Mouse (Mus musculus): Measurements from ENCODE around the gene Top2a. TPM values are rescaled to one million over a fixed set of nuclear protein-coding genes. Genes with fewer than 3 reads are reported as not detected.
A peak's percentile ranks its signal among the peaks of the same experiment; 100 is the strongest.

The Top2a gene
- total and polyA plus RNA-seq, 3 experiments = 385 to 444 (median 400) TPM

- TF ChIP-seq USF2 (conservative IDR thresholded peaks at IDR 0.05; ENCODE audit: low read depth, low read length) (no peak), NRF1 (IDR thresholded peaks at IDR 0.05; ENCODE audit: low read depth, low read length) (peak; percentile 70), ELF1 (IDR thresholded peaks at IDR 0.05; ENCODE audit: low read depth, low read length) (no peak)
- no peaks in the 10 kb centered on the region for H3K36me3 ChIP-seq (replicated peaks in 1 of 2; ENCODE audit: control insufficient read depth in 1 of 2, insufficient read depth in 1 of 2, low read length in 1 of 2)
- in situ Hi-C loops (cut with MboI; ENCODE audit: low pct_ligation_motif_present, low pct_unique_long_range_greater_than_20kb, low sequenced_read_pairs) (no loop called here), dilution Hi-C loops (cut with MboI; ENCODE audit: extremely low pct_ligation_motif_present, extremely low pct_unique_long_range_greater_than_20kb, low sequenced_read_pairs) (no loop called here)
- peaks cover 22% of the 10 kb centered on the region for H3K9me3 ChIP-seq (replicated peaks; ENCODE audit: low read length)
- no peak overlapping the region for H3K4me3 ChIP-seq (replicated peaks in 1 of 3; ENCODE audit: low read depth in 2 of 3, low read length in 2 of 3, poor library complexity in 1 of 3)
- no peak for DNase-seq (ENCODE audit: extremely low read depth)
- no peaks in the 10 kb centered on the region for H3K79me2 ChIP-seq (replicated peaks; ENCODE audit: control insufficient read depth, extremely low read depth, insufficient read depth, poor library complexity, severe bottlenecking)
- H3K4me1 ChIP-seq (ENCODE audit: control insufficient read depth in 1 of 2, insufficient read depth in 2 of 2) = peaks cover 0 to 2% of the 10 kb centered on the region in 2 experiments; a peak in 1 of 4 replicates
- H3K27me3 ChIP-seq (replicated peaks) = peaks cover 54% of the 10 kb centered on the region
- H3K27ac ChIP-seq (ENCODE audit: insufficient read depth, low read depth) = no peak overlapping the region
- H3K4me2 ChIP-seq (ENCODE audit: insufficient read depth, low read depth, poor library complexity, severe bottlenecking) = no peak overlapping the region
- H3K9ac ChIP-seq (ENCODE audit: insufficient read depth, low read depth) = no peak overlapping the region
Observed at GRCm38 (mm10) chr11:99060435-99060834, 36.4 kb upstream of the Top2a start.

- in situ Hi-C loops (cut with MboI; ENCODE audit: low pct_ligation_motif_present, low pct_unique_long_range_greater_than_20kb, low sequenced_read_pairs) = no loop called here
- Histone ChIP-seq H3K36me3 (replicated peaks in 1 of 2; ENCODE audit: control insufficient read depth in 1 of 2, insufficient read depth in 1 of 2, low read length in 1 of 2) (no peaks in the 10 kb centered on the region), H3K4me3 (replicated peaks in 1 of 3; ENCODE audit: low read depth in 2 of 3, low read length in 2 of 3, poor library complexity in 1 of 3) (no peak overlapping the region), H3K27ac (ENCODE audit: insufficient read depth, low read depth) (no peak overlapping the region), H3K4me2 (ENCODE audit: insufficient read depth, low read depth, poor library complexity, severe bottlenecking) (no peak overlapping the region), H3K79me2 (replicated peaks; ENCODE audit: control insufficient read depth, extremely low read depth, insufficient read depth, poor library complexity, severe bottlenecking) (no peaks in the 10 kb centered on the region), H3K9me3 (replicated peaks; ENCODE audit: low read length) (peaks cover 22% of the 10 kb centered on the region), H3K4me1 (ENCODE audit: control insufficient read depth in 1 of 2, insufficient read depth in 2 of 2) (peaks cover 0 to 2% of the 10 kb centered on the region in 2 experiments; a peak in 1 of 4 replicates), H3K9ac (ENCODE audit: insufficient read depth, low read depth) (no peak overlapping the region), H3K27me3 (replicated peaks) (peaks cover 64% of the 10 kb centered on the region)
- no peak for DNase-seq (ENCODE audit: extremely low read depth)
- TF ChIP-seq CHD2 (IDR thresholded peaks at IDR 0.05; ENCODE audit: low read length) (no peak), MAX (IDR thresholded peaks at IDR 0.05; ENCODE audit: low read length) (no peak), ZNF384 (IDR thresholded peaks at IDR 0.05; ENCODE audit: low read depth, low read length) (no peak)
- dilution Hi-C loops (cut with MboI; ENCODE audit: extremely low pct_ligation_motif_present, extremely low pct_unique_long_range_greater_than_20kb, low sequenced_read_pairs) = no loop called here
Observed at GRCm38 (mm10) chr11:99055571-99056452, 31.8 kb upstream of the Top2a start.

GRCm38 (mm10) chr11:99055143-99055542 is 31.2 kb upstream of the Top2a start:
- Histone ChIP-seq H3K79me2 (replicated peaks; ENCODE audit: control insufficient read depth, extremely low read depth, insufficient read depth, poor library complexity, severe bottlenecking) (no peaks in the 10 kb centered on the region), H3K4me3 (replicated peaks in 1 of 3; ENCODE audit: low read depth in 2 of 3, low read length in 2 of 3, poor library complexity in 1 of 3) (no peak overlapping the region), H3K27ac (ENCODE audit: insufficient read depth, low read depth) (no peak overlapping the region), H3K36me3 (replicated peaks in 1 of 2; ENCODE audit: control insufficient read depth in 1 of 2, insufficient read depth in 1 of 2, low read length in 1 of 2) (no peaks in the 10 kb centered on the region), H3K9ac (ENCODE audit: insufficient read depth, low read depth) (no peak overlapping the region), H3K27me3 (replicated peaks) (peaks cover 61% of the 10 kb centered on the region), H3K4me2 (ENCODE audit: insufficient read depth, low read depth, poor library complexity, severe bottlenecking) (no peak overlapping the region), H3K9me3 (replicated peaks; ENCODE audit: low read length) (peaks cover 22% of the 10 kb centered on the region), H3K4me1 (ENCODE audit: control insufficient read depth in 1 of 2, insufficient read depth in 2 of 2) (no peaks in the 10 kb centered on the region; a peak in 1 of 4 replicates)
- TF ChIP-seq JUN (IDR thresholded peaks at IDR 0.05; ENCODE audit: insufficient read depth, low read depth, low read length) (no peak), TCF12 (IDR thresholded peaks at IDR 0.05; ENCODE audit: low read depth, low read length) (no peak), ZNF384 (IDR thresholded peaks at IDR 0.05; ENCODE audit: low read depth, low read length) (no peak), RAD21 (IDR thresholded peaks at IDR 0.05; ENCODE audit: low read depth, low read length) (no peak), MEF2A (IDR thresholded peaks at IDR 0.05; ENCODE audit: borderline replicate concordance, low read depth, low read length) (no peak), NELFE (IDR thresholded peaks at IDR 0.05; ENCODE audit: low read depth, low read length) (no peak), SIN3A (IDR thresholded peaks at IDR 0.05; ENCODE audit: low read length) (no peak), CTCF (conservative IDR thresholded peaks at IDR 0.05 in 1 of 2, IDR thresholded peaks at IDR 0.05 in 1 of 2; ENCODE audit: low read depth in 2 of 2, low read length in 2 of 2) (no peak), UBTF (IDR thresholded peaks at IDR 0.05; ENCODE audit: low read depth, low read length) (no peak), SMC3 (IDR thresholded peaks at IDR 0.05; ENCODE audit: low read depth, low read length) (no peak), NRF1 (IDR thresholded peaks at IDR 0.05; ENCODE audit: low read depth, low read length) (no peak), ELF1 (IDR thresholded peaks at IDR 0.05; ENCODE audit: low read depth, low read length) (no peak), CHD1 (IDR thresholded peaks at IDR 0.05; ENCODE audit: low read depth, low read length) (no peak), MXI1 (IDR thresholded peaks at IDR 0.05; ENCODE audit: low read depth, low read length) (no peak), HCFC1 (IDR thresholded peaks at IDR 0.05; ENCODE audit: low read depth, low read length) (no peak), PAX5 (IDR thresholded peaks at IDR 0.05; ENCODE audit: low read length) (no peak), BHLHE40 (IDR thresholded peaks at IDR 0.05; ENCODE audit: low read depth, low read length) (no peak), RCOR1 (conservative IDR thresholded peaks at IDR 0.05; ENCODE audit: low read depth, low read length) (no peak), IRF4 (IDR thresholded peaks at IDR 0.05; ENCODE audit: low read depth, low read length) (no peak)
- dilution Hi-C loops (cut with MboI; ENCODE audit: extremely low pct_ligation_motif_present, extremely low pct_unique_long_range_greater_than_20kb, low sequenced_read_pairs) = no loop called here
- in situ Hi-C loops (cut with MboI; ENCODE audit: low pct_ligation_motif_present, low pct_unique_long_range_greater_than_20kb, low sequenced_read_pairs) = no loop called here
- DNase-seq (ENCODE audit: extremely low read depth) = no peak

Data from CH12.LX (cell line).